Mouse (Mus musculus) embryo, embryonic 11 days (tissue): ENCODE data around the gene Trpc3.
"Not testable (repeated sequence)": the region's sequence is repeated elsewhere in the genome, so short reads cannot be mapped to it uniquely, and the experiment has no call there.

Experiments used
- DNase-seq: peaks from one replicate; pipeline ENCODE4 v3.0.0-alpha.2; 2015

The Trpc3 gene

DNA sequence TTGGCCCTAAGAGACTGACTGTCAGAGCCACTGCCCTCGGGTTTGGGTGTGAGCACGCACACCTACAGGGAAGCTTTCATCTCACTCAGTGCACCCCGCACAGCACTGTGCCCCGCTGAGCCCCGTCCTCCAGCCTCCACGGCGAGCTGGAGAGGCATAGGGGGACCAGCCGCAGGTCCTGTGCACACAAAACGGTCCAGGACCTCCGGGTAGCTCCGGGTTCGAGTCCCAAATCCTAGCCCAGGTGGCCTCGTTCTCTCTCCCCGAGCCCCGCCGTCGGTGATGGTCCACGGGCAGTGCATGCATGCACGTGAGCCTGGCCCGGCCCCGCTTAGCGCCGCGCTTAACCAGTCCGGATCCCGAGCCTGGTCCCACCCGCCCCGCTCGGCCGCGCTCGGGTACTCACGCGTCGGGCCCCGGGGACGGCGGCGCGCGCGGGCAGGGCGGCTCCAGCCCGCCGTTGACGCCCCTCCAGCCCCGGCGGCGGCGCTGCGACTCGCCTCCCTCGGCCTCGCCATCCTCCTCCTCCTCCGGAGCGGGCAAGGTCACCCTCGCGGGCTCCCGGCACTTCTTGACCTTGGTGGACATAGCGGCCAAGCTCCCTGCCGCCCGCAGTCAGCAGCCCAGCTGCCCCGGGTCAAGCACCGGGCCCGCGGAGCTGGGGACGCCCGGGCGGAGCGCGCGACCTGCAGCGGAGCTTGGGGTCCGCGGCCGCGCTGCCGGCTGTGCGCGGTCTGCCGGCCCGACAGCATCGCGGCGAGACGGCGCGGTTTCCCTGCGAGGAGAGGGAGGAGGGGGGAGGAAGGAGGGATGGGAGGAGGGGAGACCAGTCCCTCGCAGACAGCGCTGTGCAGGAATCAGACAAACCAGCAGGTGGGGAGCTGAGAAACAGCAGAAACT, at the start of gene Trpc3:
Gene Trpc3, minus strand, starts transcription at position 776 of the 900 bp plus-strand sequence.
- DNase-seq = peak; percentile 86

DNA sequence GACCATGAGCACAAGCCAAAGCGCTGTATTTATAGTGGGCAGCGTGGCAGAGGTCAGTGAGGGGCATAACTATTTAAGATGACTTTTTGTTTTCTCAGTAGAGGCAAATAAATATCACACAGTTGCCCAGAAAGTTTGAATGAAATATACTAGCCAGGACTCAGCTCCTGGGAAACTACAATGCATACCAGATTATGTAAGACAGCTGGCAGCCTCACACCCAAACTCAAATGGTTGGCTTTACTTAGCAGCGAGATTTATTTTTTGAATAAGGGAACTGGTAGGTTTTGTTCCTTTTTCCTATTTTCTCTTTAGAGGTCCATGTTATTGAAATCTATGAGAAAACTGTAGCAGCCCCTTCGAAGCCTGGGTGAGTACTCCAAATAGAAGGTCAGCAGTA, 48.1 kb upstream of the Trpc3 start:
- no peak for DNase-seq

GRCm38 (mm10) chr3:36733075-36733474, 43.1 kb upstream of the Trpc3 start:
- DNase-seq = no peak

- DNase-seq = no peak
These were observed 36.6 kb upstream of the Trpc3 start for GRCm38 (mm10) chr3:36726545-36726944.

GRCm38 (mm10) chr3:36721850-36722249, 31.9 kb upstream of the Trpc3 start:
- no peak for DNase-seq

DNA sequence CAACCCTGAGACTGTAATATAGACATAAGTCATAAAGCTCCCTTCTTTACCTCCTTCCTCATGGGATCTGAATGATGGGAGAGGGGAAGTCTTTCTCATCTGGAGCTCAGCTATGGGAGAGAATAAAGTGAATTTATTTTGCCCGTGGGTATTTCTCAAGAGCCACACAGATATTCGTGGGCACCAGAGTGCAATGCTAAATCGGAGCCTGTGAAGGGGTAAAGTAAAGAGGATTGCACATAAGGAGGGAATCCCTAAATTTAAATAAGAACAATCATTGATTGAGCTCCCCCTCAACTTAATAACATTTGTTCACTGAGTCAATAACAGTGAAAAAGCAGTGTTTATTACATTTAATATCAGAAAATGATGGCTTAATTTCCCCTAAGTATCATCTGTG, 19.6 kb upstream of the Trpc3 start:
- no peak for DNase-seq

DNA sequence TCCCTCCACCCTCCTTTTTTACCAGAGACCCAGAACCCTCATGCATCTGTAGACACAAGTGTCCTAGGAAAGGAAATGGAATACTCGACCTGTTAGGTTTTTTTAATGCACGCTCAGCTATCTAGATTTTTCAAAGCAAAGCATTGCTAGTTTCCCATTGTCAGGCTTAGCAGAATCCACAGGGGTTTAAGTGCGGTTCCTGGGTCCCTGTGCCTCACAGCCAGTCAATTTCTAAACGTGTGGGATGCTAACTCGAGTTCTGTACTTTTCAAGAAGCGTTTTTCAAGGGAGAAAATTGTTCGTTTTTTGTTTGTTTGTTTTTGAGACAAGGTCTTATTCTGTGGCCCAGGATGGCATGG, 304 bp upstream of the Trpc3 start:
- no peak for DNase-seq

GRCm38 (mm10) chr3:36688874-36689273, 1.1 kb downstream of the Trpc3 start:
- peak; percentile 88 for DNase-seq

DNA sequence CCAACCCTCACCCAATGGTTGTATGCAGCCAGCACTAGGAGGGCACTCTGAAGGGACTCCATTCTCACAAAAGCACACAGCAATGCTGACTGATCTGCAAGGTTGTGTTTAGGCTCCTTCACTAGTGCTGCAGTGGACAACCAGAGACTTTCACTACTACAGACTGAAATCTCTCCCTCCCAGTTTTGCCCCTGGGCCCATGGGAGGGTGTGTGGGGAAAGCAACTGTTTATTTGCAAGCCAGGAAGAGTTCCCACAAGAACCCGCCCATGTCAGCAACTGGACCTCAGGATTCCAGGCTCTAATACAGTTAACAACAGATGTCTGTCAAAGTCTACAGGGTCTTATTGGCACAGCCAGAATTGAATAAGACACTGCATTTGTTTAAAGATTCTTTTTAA, 14.1 kb downstream of the Trpc3 start:
- DNase-seq = no peak

DNA sequence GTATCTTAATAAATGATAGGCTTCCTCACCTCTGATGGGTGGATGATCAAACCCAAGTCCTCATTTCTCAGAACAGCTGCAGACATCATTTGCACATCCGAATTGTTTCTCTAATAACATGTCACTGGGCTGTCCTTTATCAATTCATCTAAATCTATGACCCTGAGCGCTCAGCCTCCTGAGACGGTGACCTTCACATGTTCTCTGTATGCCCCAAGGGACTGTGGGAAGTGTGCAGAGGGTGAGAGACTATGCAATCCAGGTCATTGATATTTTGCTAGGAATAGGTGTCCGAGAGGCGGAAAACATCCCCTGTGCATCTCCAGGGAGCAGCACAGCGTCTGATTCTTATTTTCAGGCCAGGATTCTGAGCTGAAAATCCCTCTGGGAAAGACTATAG, 22.2 kb downstream of the Trpc3 start:
- DNase-seq = no peak

- DNase-seq = not testable (repeated sequence)
These were observed 44.8 kb downstream of the Trpc3 start for GRCm38 (mm10) chr3:36645245-36645559.

- no peak for DNase-seq
These were observed 45.3 kb downstream of the Trpc3 start for GRCm38 (mm10) chr3:36644554-36645244.

DNA sequence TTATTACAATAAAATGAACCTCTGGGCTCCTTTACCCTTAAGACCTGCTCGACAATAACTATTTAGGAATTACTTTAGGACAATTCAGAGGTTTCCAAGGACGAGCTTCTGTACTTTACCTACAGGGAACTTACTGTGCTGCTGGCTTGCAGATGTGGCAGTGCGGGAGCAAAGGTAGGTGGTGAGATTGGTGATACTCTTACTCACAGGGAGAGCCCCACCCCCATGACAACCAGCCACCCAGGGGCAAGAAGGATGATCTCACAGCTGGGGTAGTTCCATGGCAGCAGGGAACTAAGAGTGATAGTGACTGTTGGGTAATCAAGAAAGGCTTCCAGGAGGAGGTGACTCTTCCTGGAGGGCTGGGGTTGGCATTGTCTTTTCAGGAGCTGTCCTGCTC, 46.6 kb downstream of the Trpc3 start:
- DNase-seq = no peak

DNA sequence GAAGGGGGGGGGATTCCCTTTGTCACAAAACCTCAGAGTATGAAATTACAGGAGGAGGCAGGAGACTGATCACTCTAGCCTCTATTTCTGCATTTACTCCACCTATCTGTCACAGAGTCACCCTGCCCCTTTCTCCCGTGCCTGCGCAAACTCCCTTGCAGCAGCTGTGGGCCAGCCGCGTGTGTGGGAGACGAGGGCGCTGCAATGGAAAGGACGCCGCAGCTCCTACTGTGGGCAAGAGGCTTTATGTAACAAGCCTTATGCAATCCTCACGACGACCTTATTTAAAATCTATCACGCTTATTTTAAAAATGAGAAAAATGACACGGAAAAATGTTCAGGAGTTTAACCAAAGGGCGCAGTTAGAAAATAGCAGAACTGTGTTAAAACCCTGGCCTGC, 47.2 kb downstream of the Trpc3 start:
- DNase-seq = no peak

GRCm38 (mm10) chr3:36640787-36641186, 49.2 kb downstream of the Trpc3 start:
- no peak for DNase-seq

DNA sequence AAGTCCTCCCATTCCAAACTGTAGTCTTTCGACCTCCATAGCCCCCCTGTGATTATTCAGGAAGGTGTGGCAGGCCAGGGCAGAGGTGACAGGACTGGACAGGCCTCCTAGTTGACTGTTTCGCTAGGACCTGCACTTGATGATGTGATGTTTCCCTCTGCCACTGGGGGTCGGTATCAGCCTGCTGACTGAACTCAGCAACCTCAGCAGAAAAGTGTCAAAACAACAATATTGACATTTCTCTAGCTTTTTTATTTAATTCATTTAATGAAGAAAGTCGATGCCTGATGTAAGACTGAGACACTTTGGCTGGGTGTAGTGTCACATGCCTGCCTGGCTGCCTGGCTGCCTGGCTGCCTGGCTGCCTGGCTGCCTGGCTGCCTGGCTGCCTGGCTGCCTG, 54.5 kb downstream of the Trpc3 start:
- DNase-seq = peak; percentile 54

GRCm38 (mm10) chr3:36626803-36627202, 63.2 kb downstream of the Trpc3 start:
- DNase-seq = no peak

DNA sequence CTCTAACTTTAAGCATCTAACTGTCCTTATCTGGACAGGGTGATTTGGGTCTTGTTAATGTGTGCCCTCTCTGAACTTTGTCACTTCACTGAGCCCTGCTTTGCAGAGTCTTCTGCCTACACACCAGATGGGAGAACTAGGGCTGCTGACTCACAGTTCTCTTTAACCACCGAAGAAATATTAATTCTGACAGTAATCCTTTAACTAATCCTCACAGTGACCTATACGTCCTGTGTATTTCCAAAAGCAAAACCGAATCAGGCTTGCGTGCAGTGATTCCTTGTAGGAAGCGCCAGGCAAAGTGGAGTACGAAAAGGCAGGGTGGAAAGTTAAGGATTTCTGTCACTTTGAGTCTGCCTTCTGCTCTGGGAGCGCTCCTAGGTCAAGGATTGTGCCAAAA, 71.8 kb downstream of the Trpc3 start:
- no peak for DNase-seq

GRCm38 (mm10) chr3:36613908-36614255, 76.1 kb downstream of the Trpc3 start:
- no peak for DNase-seq

DNA sequence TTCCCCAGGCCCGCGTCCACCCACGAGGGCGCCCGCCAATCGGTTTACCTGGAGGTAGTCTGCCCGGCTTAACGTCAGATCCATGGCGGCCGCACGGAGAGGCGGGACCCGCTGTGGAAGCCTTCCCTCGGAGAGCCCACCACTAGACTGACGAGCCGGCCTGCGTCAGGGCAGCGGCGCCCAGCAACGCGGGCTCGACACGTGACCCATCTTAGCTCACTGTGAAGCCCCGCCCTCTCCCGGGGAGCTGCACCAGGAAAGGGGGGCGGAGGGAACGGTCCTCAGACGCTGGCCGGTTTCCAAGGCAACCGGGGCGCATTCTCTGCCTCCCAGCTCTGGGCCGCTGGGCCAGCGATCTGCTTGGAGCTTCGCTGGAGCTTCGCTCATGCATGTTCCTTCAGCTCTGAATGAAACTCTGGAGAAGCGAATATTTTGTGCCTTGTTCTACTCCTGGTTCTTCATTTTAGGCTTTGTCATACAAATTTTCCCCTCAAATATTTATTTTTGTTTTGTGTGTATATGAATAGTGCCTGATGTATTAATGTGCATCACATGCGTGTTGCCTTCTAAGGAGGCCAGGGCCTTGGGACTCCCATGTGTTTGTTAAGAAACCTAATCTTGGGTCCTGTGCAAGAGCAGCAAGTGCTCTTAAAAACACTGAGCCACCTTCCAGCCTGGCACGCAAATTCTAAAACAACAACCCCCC, 76.6 kb downstream of the Trpc3 start, which contains the start of gene Bbs7:
Gene Bbs7, minus strand, starts transcription at position 276 of the 706 bp plus-strand sequence.
- DNase-seq = peak; percentile 100

DNA sequence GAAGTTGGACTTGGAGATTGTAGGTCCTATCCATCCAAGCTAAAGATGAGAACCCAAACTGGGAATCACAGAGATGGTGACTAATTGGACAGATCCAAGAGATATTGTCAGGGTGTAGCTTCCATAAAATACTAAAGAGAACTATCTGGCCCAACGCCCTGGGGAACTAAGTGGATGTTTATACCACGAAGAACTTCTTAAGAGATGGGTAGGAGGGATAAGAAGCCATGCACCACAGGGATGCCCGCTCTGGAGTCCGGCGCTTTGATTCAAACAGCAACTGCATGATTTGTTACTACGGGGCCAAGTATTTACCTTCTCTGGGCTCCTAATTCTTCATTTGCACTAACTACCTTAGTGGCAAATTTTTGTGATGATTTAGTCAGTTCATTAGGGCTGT, 77.3 kb downstream of the Trpc3 start:
- no peak for DNase-seq

- no peak for DNase-seq
These were observed 83.8 kb downstream of the Trpc3 start for GRCm38 (mm10) chr3:36605894-36606783.

DNA sequence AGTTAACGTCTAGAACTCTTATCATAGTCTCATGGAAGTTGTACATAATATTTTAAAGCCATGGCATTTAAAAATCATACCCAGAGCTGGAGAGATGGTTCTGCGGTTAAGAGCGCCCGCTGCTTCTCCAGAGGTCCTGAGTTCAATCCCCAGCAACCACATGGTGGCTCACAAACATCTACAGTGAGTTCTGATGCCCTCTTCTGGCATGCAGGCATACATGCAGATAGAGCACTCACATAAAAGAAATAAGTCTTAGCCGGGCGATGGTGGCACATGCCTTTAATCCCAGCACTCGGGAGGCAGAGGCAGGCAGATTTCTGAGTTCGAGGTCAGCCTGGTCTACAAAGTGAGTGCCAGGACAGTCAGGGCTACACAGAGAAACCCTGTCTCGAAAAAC, 90.2 kb downstream of the Trpc3 start:
- not testable (repeated sequence) for DNase-seq
